Mouse (Mus musculus): ENCODE measurements at regions not wholly inside any gene's neighbourhood (a gene's known extent, or its start where the extent isn't known, plus 50 kb on each side); places are given as distances from the start of the nearest gene placed in this dataset.
A peak's percentile ranks its signal among the peaks of the same experiment; 100 is the strongest.

DNA sequence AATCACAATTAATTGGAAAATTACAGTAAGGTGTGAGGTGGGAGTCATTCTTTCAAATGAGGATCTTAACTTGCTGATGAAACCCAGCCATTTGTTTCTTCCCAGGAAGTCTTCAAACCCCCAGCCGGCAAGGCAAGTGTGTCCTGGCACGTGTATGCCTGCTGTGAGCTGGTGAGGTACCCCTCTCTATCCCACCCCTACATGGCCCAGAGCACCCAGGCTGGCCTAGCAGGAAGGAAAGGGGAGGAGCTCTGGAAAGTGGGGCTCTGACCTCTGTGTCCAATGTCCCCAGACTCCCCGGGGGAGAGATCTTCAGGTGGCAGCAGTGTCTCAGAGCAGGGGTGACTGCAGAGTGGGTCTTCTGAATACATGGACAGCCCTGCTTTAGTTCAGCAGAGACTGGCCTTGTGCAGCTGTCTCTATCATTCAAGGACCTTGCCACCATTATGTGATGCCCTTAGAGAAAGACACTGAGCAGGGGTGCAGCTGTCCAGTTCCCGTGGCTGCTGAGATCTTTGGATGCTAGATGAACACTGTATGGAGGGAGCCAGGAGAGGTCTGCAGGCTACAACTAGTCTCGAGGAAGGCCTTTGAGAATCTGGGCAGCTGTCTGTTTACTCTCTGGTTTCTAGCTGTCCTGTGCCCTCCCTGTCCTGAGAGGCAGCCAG lies 306.8 kb upstream of the Mki67 start:
- Histone ChIP-seq H3K9me3 (no peaks in the 10 kb centered on the region), H3K36me3 (no peaks in the 10 kb centered on the region), H3K27me3 (ENCODE audit: insufficient read depth, poor library complexity, severe bottlenecking) (no peaks in the 10 kb centered on the region), H3K4me1 (peaks cover 20% of the 10 kb centered on the region), H3K27ac (no peak overlapping the region), H3K4me3 (no peak overlapping the region)
- DNase-seq (ENCODE audit: low spot score), result no peak
- WGBS, result 49% methylated on average over 5 of the region's 5 CpGs

DNA sequence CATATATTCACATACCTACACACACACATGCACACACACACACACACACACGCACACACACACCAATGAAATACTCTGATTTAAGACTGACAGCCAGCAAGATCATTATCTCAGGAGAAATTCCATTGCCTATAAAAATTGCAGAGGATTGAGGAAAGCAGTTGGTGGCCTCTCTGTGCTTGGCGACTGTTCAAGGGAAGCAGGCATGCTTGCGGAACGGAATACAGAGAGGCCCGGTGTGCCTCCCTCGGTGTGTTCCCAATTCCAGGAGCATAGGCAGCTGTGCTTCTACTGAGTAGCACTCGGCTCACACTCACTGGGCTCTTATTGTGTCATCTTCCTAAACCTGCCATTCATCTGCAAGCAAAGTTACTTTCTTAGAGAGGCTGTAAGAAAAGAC lies 310.3 kb upstream of the Mki67 start:
- Histone ChIP-seq H3K4me3 (no peak overlapping the region), H3K36me3 (no peaks in the 10 kb centered on the region), H3K27me3 (ENCODE audit: insufficient read depth, poor library complexity, severe bottlenecking) (no peaks in the 10 kb centered on the region), H3K9me3 (no peaks in the 10 kb centered on the region), H3K27ac (no peak overlapping the region), H3K4me1 (peaks cover 20% of the 10 kb centered on the region)
- 64% methylated on average over 7 of the region's 7 CpGs for WGBS
- no peak for DNase-seq (ENCODE audit: low spot score)

- no peak overlapping the region for H3K27ac ChIP-seq
- no peak overlapping the region for H3K4me3 ChIP-seq
- no peaks in the 10 kb centered on the region; the same call in 1 of the 2 replicates for H3K4me1 ChIP-seq
- no peak for DNase-seq (ENCODE audit: low spot score)
- H3K36me3 ChIP-seq, result no peaks in the 10 kb centered on the region
- 81% methylated on average over 6 of the region's 6 CpGs for WGBS
- H3K9me3 ChIP-seq, result no peaks in the 10 kb centered on the region
- no peaks in the 10 kb centered on the region for H3K27me3 ChIP-seq (ENCODE audit: insufficient read depth, poor library complexity, severe bottlenecking)
Measured at GRCm38 (mm10) chr7:136032026-136032425, 315.9 kb upstream of the Mki67 start.

DNA sequence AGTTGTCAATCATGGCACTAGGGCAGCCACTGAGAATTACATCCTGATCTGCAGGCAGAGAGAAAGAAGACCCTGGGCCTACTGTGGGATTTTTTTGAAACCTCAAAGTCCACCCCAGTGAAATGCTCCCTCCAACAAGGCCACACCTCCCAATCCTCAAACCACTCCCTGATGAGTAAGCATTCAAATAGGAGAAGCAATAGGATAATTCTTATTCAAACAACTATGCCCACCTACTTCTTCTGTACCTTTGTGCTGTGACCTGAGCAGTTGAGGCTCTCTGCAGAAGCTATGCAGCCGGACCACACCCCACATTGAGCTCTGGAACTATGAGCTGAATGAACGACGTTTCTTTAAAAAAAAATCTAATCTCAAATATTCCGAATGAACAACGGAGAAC lies 317.4 kb upstream of the Mki67 start:
- Histone ChIP-seq H3K27ac (no peak overlapping the region), H3K4me3 (no peak overlapping the region), H3K27me3 (ENCODE audit: insufficient read depth, poor library complexity, severe bottlenecking) (no peaks in the 10 kb centered on the region), H3K36me3 (no peaks in the 10 kb centered on the region), H3K9me3 (no peaks in the 10 kb centered on the region), H3K4me1 (peaks cover 4% of the 10 kb centered on the region; the same call in 1 of the 2 replicates)
- no peak for DNase-seq (ENCODE audit: low spot score)
- 85% methylated on average over 5 of the region's 5 CpGs for WGBS

- H3K4me3 ChIP-seq, result no peak overlapping the region
- H3K27me3 ChIP-seq (ENCODE audit: insufficient read depth, poor library complexity, severe bottlenecking), result no peaks in the 10 kb centered on the region
- no peaks in the 10 kb centered on the region for H3K9me3 ChIP-seq
Measured at GRCm38 (mm10) chr7:136035735-136036134, 319.6 kb upstream of the Mki67 start.

DNA sequence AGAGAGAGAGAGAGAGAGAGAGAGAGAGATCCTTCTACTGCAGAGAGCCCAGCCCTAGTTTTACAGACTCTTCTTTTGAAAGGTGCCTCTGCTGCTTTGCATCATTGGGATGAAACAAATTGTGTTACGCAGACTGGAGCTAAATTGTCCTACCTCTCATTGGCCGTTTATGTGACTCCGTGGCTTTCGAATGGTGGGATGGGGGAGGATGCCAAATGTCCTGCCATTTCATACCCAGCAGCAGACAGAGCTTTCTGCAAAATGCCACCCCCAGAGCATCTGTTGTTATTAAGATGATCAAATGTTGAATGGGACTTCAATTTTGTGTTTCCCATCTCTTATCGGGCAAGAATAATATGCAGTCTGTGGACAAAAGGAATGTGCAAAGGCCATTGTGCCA lies 321.9 kb upstream of the Mki67 start:
- Histone ChIP-seq H3K27ac (no peak overlapping the region), H3K9me3 (no peaks in the 10 kb centered on the region), H3K36me3 (no peaks in the 10 kb centered on the region), H3K27me3 (ENCODE audit: insufficient read depth, poor library complexity, severe bottlenecking) (0 out of 2 replicates have a peak, but pooled peaks cover under 1% of the 10 kb centered on the region), H3K4me1 (peaks cover 16% of the 10 kb centered on the region), H3K4me3 (no peak overlapping the region)
- DNase-seq (ENCODE audit: low spot score), result no peak
- WGBS, result 68% methylated on average over 5 of the region's 5 CpGs

More at GRCm38 (mm10) chr7:136035735-136036134, 319.6 kb upstream of the Mki67 start:
- Histone ChIP-seq H3K36me3 (no peaks in the 10 kb centered on the region), H3K4me1 (peaks cover 16% of the 10 kb centered on the region), H3K27ac (no peak overlapping the region)
- WGBS, result 63% methylated on average over 7 of the region's 7 CpGs
- no peak for DNase-seq (ENCODE audit: low spot score)

DNA sequence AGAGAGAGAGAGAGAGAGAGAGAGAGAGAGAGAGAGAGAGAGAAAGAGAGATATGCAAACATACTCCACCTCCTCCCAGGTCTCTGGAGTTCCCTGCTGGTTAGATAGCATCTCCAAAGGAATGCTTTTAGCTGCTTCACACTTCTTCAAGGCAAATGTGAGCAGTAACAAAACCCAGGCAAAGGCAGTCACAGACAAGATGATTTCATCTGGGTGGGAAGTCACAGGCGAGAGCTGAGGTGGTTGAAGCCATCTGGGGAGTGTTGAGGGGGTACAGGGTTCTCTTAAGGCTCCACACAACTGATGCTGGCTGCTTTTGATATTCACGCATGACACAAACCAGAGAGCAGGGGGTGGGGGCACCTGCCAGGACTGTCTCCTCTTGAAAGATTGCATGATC lies 322.7 kb upstream of the Mki67 start:
- H3K27me3 ChIP-seq (ENCODE audit: insufficient read depth, poor library complexity, severe bottlenecking), result peaks cover 6% of the 10 kb centered on the region; the same call in 1 of the 2 replicates
- WGBS, result 11% methylated on average over 2 of the region's 2 CpGs
- no peaks in the 10 kb centered on the region for H3K9me3 ChIP-seq
- peaks cover 16% of the 10 kb centered on the region for H3K4me1 ChIP-seq
- 0 out of 2 replicates have a peak overlapping the region, but pooled peaks have one; percentile 32 for H3K27ac ChIP-seq
- no peaks in the 10 kb centered on the region for H3K36me3 ChIP-seq
- no peak overlapping the region for H3K4me3 ChIP-seq
- DNase-seq (ENCODE audit: low spot score), result no peak

DNA sequence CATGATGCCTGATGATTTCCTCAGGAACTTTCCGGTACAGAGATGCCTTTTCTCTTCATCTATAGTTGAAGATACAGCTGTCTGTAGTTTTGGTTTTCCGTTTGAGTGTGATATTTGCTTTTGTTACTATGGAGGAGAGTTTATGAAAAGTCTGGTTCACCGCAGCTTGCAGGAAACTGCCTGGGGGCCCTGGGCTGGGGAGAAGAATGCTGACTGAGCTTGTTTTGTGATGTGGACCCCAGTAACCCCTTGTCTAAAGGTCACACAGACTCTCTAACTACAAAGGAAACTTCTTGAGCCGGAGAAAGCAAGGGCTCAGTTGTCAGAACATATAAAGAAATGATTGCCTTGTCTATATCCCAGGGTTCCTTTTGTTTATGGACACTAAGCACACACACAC lies 325.8 kb upstream of the Mki67 start:
- no peak overlapping the region for H3K4me3 ChIP-seq
- H3K27ac ChIP-seq, result no peak overlapping the region
- no peaks in the 10 kb centered on the region for H3K9me3 ChIP-seq
- DNase-seq (ENCODE audit: low spot score), result no peak
- H3K27me3 ChIP-seq (ENCODE audit: insufficient read depth, poor library complexity, severe bottlenecking), result peaks cover 6% of the 10 kb centered on the region; the same call in 1 of the 2 replicates
- H3K4me1 ChIP-seq, result peaks cover 34% of the 10 kb centered on the region
- no peaks in the 10 kb centered on the region for H3K36me3 ChIP-seq
- 56% methylated on average over 4 of the region's 4 CpGs for WGBS

- Histone ChIP-seq H3K4me3 (no peak overlapping the region), H3K4me1 (peaks cover 36% of the 10 kb centered on the region), H3K27me3 (ENCODE audit: insufficient read depth, poor library complexity, severe bottlenecking) (peaks cover 14% of the 10 kb centered on the region), H3K27ac (peak overlapping the region; percentile 71), H3K36me3 (no peaks in the 10 kb centered on the region), H3K9me3 (no peaks in the 10 kb centered on the region)
- 36% methylated on average over 14 of the region's 14 CpGs for WGBS
- peak; percentile 79 for DNase-seq (ENCODE audit: low spot score)
Measured at GRCm38 (mm10) chr7:136046645-136047363, 330.6 kb upstream of the Mki67 start.

- no peaks in the 10 kb centered on the region for H3K36me3 ChIP-seq
- no peaks in the 10 kb centered on the region for H3K9me3 ChIP-seq
- peak overlapping the region; percentile 71; the same call in 1 of the 2 replicates for H3K27ac ChIP-seq
- peaks cover 36% of the 10 kb centered on the region for H3K4me1 ChIP-seq
- H3K27me3 ChIP-seq (ENCODE audit: insufficient read depth, poor library complexity, severe bottlenecking), result peaks cover 18% of the 10 kb centered on the region
- DNase-seq (ENCODE audit: low spot score), result no peak
- H3K4me3 ChIP-seq, result no peak overlapping the region
- WGBS, result 56% methylated on average over 7 of the region's 7 CpGs
Measured at GRCm38 (mm10) chr7:136047364-136047945, 331.3 kb upstream of the Mki67 start.

DNA sequence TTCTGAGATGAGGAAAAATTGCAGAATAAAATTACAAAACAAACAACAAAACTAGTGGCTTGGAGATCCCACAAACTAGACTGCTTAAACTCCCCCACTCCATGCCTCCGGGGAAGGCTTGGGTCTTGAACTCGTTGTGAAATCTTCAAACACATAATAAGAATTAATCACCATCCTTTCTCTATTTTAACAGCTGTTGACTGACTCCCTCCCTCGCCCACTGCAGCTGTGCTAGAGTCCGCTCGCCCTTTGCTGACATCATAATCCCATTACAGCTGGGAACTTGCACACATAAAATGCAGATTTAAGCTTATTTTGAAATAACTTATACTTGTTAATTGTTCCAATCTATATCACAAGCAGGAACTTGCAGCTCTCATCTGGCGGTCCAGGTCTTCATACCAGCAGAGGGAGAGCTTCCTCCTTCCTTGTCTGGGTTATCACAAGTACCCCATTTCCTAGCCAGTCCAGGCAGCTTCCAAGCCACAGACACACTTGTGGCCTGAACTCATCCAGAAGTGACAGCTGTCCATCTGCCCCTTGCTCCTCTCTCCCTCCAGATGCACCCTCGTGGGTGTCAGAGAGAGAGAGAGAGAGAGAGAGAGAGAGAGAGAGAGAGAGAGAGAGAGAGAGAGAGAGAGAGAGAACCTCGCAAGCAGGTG lies 332.9 kb upstream of the Mki67 start:
- H3K4me3 ChIP-seq, result no peak overlapping the region
- H3K27ac ChIP-seq, result no peak overlapping the region
- H3K36me3 ChIP-seq, result no peaks in the 10 kb centered on the region
- WGBS, result 66% methylated on average over 7 of the region's 8 CpGs
- H3K9me3 ChIP-seq, result no peaks in the 10 kb centered on the region
- H3K27me3 ChIP-seq (ENCODE audit: insufficient read depth, poor library complexity, severe bottlenecking), result peaks cover 12% of the 10 kb centered on the region
- no peak for DNase-seq (ENCODE audit: low spot score)
- H3K4me1 ChIP-seq, result peaks cover 36% of the 10 kb centered on the region

DNA sequence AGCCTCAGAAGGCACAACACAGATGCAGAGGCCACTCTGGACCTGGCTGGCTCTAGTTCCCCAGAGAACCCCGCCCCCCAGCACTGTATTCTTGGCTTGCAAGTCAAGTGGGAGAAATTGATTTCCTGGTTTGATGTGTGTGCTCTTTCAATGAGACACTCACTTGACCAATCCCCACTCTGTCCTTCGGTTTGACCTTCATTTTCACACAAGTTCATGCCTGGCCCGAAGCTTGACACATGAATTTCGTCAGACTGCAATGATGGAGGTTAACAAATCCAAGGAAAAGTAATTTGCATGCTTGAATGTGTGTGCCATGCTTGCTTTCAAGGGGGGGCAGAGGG lies 333.4 kb upstream of the Mki67 start:
- 79% methylated on average over 4 of the region's 4 CpGs for WGBS
- DNase-seq (ENCODE audit: low spot score), result no peak
- Histone ChIP-seq H3K4me1 (peaks cover 36% of the 10 kb centered on the region), H3K27ac (no peak overlapping the region), H3K27me3 (ENCODE audit: insufficient read depth, poor library complexity, severe bottlenecking) (peaks cover 12% of the 10 kb centered on the region), H3K36me3 (no peaks in the 10 kb centered on the region), H3K4me3 (no peak overlapping the region), H3K9me3 (no peaks in the 10 kb centered on the region)

- DNase-seq (ENCODE audit: low spot score), result no peak
- no peak overlapping the region for H3K27ac ChIP-seq
- 68% methylated on average over 3 of the region's 3 CpGs for WGBS
- H3K4me3 ChIP-seq, result no peak overlapping the region
- H3K27me3 ChIP-seq (ENCODE audit: insufficient read depth, poor library complexity, severe bottlenecking), result peaks cover 12% of the 10 kb centered on the region
- H3K4me1 ChIP-seq, result peaks cover 35% of the 10 kb centered on the region
- H3K36me3 ChIP-seq, result no peaks in the 10 kb centered on the region
- H3K9me3 ChIP-seq, result no peaks in the 10 kb centered on the region
Measured at GRCm38 (mm10) chr7:136050116-136050515, 334.0 kb upstream of the Mki67 start.

Data from heart, embryonic 10.5 days (tissue).